Mouse (Mus musculus) intestine, embryonic 15.5 days (tissue): ENCODE measurements around the gene Ephb2. TPM values are rescaled to one million over a fixed set of nuclear protein-coding genes. Genes with fewer than 3 reads are reported as not detected.

Experiments used
- ATAC-seq: fragments of 200-750 bp; cut with Nextera tagmentation; 2 replicates; pipeline ENCODE4 v1.8.0; 2017; ENCODE audit warnings: moderate TSS enrichment, moderate library complexity
- H3K27ac ChIP-seq: fragments of 300-500 bp; sonication (generic); 2 replicates; pipeline ENCODE4 v1.5.1; 2015; ENCODE audit warnings: mild to moderate bottlenecking, inconsistent platforms
- H3K27me3 ChIP-seq: fragments of 300-500 bp; sonication (generic); replicated peaks from 2 replicates; pipeline ENCODE4 v1.6.1; 2015; ENCODE audit warnings: inconsistent platforms
- H3K36me3 ChIP-seq: fragments of 300-500 bp; sonication (generic); 2 replicates; pipeline ENCODE4 v1.6.1; 2015; ENCODE audit warnings: inconsistent platforms
- H3K4me1 ChIP-seq: fragments of 300-500 bp; sonication (generic); replicated peaks from 2 replicates; pipeline ENCODE4 v1.6.1; 2015; ENCODE audit warnings: inconsistent platforms
- H3K4me2 ChIP-seq: fragments of 300-500 bp; sonication (generic); replicated peaks from 2 replicates; pipeline ENCODE4 v1.6.1; 2015; ENCODE audit warnings: mild to moderate bottlenecking, inconsistent platforms
- H3K4me3 ChIP-seq: fragments of 300-500 bp; sonication (generic); replicated peaks from 2 replicates; pipeline ENCODE4 v1.5.1; 2015; ENCODE audit warnings: inconsistent platforms
- H3K9ac ChIP-seq: fragments of 300-500 bp; sonication (generic); 2 replicates; pipeline ENCODE4 v1.6.1; 2015; ENCODE audit warnings: inconsistent platforms
- H3K9me3 ChIP-seq: fragments of 300-500 bp; sonication (generic); 2 replicates; pipeline ENCODE4 v1.6.1; 2016; ENCODE audit warnings: inconsistent platforms
- WGBS: fragments of 180-500 bp; shearing (Covaris S2); methylation state at CpG from one replicate; pipeline ENCODE4 v1.1.7; 2015; 5-methylcytosine and 5-hydroxymethylcytosine counted together
- polyA plus RNA-seq: library from polyadenylated mRNA; unstranded; fragments of >200 nt; fragmentation: Nextera tagmentation; extraction: Ambion mirVana; gene quantifications from 2 replicates; pipeline ENCODE4 v1.2.1, GENCODE M21; 2015

The Ephb2 gene
- polyA plus RNA-seq, 1 experiment from 2014 or later = 8.2 TPM

DNA sequence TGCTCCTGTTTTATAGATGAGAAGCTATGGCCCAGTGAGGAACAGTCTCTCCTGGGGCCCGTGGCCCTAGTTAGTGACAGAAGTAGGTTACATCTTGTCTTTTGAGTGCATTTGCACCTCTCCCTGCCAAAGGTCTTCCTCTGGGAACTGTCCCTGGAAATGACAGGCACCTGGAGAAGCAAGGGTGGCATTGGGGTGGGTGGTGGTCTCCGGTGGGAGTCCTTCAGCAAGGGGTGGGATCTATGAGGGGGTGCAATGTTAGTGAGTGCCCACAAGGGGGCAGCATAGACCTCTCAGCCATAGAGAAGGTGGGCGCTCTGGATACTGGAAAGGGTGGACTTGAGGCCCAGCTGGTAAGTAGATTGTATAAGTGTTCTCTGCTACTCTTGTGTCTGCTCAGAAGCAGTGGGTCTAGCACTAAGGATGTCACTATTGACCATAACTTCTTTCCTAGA lies 184.4 kb downstream of the Ephb2 start:
- 57% methylated on average over 3 of the region's 3 CpGs for WGBS
- ATAC-seq = no peak
- peaks cover 9% of the 10 kb centered on the region for H3K4me1 ChIP-seq
- 0 out of 2 replicates have a peak, but pooled peaks cover 9% of the 10 kb centered on the region for H3K36me3 ChIP-seq
- H3K4me2 ChIP-seq = no peak overlapping the region
- no peak overlapping the region for H3K9ac ChIP-seq
- no peak overlapping the region for H3K4me3 ChIP-seq
- no peaks in the 10 kb centered on the region for H3K27me3 ChIP-seq
- no peak overlapping the region; the same call in 1 of the 2 replicates for H3K27ac ChIP-seq
- H3K9me3 ChIP-seq = no peaks in the 10 kb centered on the region

DNA sequence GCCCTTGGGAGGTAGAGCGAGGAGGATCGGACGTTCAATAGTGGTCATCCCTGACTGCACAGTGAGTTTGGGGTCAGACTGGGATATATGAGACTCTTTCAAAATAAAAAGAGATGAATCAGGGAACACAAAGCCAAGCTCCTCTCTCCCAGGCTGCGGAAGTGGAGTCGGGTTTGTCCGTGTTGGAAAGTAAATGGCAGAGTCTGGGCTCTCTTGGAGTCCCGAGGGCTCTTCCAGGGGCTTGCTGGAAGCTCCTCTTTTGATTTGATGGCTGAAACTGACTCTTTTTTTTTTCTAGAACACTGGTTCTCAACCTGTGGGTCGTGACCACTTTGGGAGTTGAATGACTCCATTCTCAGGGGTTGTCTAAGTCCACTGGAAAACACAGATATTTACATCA lies 185.5 kb downstream of the Ephb2 start:
- Histone ChIP-seq H3K27me3 (no peaks in the 10 kb centered on the region), H3K4me1 (peaks cover 9% of the 10 kb centered on the region), H3K27ac (no peak overlapping the region), H3K4me2 (no peak overlapping the region), H3K9me3 (no peaks in the 10 kb centered on the region), H3K9ac (no peak overlapping the region), H3K4me3 (no peak overlapping the region), H3K36me3 (0 out of 2 replicates have a peak, but pooled peaks cover 9% of the 10 kb centered on the region)
- no peak for ATAC-seq
- 87% methylated on average over 8 of the region's 8 CpGs for WGBS

DNA sequence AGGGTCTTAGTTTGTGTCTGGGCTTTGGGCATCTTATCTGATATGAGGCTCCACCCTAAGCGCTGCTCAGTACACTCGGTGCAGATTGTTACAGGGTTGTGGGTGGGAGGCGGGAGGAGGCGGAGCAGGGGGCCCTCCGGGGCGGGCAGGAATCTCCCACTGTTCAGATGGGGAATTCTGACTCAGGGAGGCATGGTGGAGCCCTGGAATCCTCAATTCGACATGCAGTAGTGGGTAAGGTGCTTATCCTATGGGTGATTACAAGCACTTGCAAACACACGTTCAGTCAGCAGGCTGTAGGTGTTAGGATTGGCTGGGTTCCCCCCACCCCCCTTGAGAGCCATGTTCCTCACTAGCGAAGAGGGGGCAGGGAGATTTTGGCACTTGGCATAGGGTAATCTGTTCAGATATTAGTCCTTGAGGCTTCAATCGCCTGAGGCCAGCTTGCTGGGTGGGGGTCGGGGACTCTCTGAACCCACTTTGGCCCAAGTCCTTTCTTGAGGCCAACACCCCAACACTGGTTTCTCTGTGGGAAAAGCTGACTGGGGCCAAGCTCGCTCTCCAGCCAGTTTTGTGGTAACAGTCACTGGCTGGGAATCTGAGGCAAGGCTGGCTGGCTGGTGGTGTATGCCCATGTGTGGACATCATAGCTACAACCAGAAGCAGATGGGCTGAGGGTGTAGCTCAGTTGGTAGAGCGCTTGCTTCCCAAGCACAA lies 186.2 kb downstream of the Ephb2 start:
- 39% methylated on average over 13 of the region's 13 CpGs for WGBS
- Histone ChIP-seq H3K4me3 (no peak overlapping the region), H3K4me1 (peaks cover 9% of the 10 kb centered on the region), H3K27me3 (no peaks in the 10 kb centered on the region), H3K36me3 (0 out of 2 replicates have a peak, but pooled peaks cover 5% of the 10 kb centered on the region), H3K9ac (0 out of 2 replicates have a peak overlapping the region, but pooled peaks have one; percentile 0), H3K4me2 (peak overlapping the region; percentile 46), H3K27ac (0 out of 2 replicates have a peak overlapping the region, but pooled peaks have one; percentile 44), H3K9me3 (no peaks in the 10 kb centered on the region)
- peak; percentile 72 for ATAC-seq

DNA sequence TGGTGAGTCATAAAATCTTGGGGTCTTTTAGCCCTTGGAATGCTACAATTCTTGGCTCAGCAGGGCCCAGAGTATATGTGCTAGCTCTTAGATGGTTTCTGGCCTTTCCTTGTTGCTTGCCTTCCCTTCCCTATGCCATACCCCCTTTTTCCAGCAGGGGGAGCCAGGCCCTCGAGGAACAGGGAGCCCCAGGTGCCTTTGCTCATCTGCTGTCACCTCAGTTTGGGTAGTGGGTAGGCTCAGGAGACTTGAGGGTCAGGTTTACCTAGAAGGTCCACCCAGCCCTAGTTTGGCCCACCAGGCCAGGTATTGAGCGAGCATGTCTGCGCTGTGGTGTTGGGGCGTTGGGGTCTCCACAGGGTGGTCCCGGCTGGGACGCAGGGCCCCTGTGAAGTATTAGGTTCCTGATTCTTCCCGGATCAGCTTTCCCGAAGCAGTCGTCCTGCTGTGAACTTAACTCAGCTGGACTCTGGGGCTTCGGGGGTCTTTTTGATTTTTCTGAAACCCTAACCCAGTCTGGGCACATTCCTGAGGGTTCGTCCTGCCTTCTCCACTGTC lies 186.8 kb downstream of the Ephb2 start:
- ATAC-seq = peak; percentile 66
- Histone ChIP-seq H3K27me3 (no peaks in the 10 kb centered on the region), H3K27ac (peak overlapping the region; percentile 44; the same call in 1 of the 2 replicates), H3K9me3 (no peaks in the 10 kb centered on the region), H3K36me3 (0 out of 2 replicates have a peak, but pooled peaks cover 2% of the 10 kb centered on the region), H3K4me1 (peaks cover 9% of the 10 kb centered on the region), H3K4me2 (peak overlapping the region; percentile 46), H3K4me3 (no peak overlapping the region), H3K9ac (0 out of 2 replicates have a peak overlapping the region, but pooled peaks have one; percentile 0)
- 13% methylated on average over 11 of the region's 11 CpGs for WGBS

DNA sequence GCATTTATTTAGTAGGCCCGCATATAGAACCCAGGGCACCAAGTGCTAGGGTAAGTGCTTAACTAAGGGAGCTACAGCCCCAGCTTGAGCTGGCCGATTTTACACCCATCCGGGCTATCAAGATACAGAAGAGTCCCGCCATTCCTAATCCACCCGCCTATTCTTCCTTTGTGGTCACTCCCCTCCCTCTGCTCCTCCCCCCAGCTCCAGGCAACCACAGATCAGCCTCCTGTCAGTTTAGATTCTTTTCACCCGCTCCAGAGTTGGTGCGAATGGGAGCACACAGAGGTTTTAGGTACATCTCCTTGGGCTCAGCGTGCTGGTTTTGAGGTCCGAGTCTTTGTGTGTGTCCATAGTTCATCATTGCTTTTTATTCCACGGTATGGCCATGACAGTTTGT lies 196.9 kb downstream of the Ephb2 start:
- Histone ChIP-seq H3K9me3 (no peaks in the 10 kb centered on the region), H3K4me1 (peaks cover 17% of the 10 kb centered on the region; the same call in 1 of the 2 replicates), H3K4me3 (no peak overlapping the region), H3K27me3 (peaks cover 25% of the 10 kb centered on the region), H3K9ac (no peak overlapping the region), H3K27ac (no peak overlapping the region), H3K4me2 (peak overlapping the region; percentile 25), H3K36me3 (no peaks in the 10 kb centered on the region)
- WGBS = 17% methylated on average over 10 of the region's 10 CpGs
- ATAC-seq = 0 out of 2 replicates have a peak, but pooled peaks have one; percentile 50

DNA sequence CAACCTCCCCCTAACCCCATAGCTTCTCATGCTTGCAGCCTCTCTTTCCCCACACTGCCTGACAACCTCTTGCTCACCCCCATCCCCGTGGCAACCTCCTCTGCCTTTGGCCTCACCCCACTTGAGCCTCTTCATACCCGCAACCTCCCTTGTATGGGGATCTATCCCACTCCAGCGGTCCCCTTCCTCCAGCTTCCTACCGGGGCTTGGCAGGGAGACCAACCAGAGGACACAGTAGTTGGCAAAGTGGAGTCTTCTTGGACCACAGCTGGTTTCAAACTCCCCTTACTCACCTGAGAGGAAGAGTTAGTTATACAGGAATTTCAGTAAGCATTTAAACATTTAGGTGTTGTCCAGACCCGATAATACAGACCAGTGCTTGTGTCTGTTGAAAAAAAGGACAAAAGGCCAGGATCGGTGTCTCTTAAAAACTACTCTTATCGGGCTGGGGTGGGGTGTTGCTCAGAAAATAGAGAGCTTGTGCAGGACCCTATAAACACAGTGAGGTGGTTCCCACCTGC lies 197.5 kb downstream of the Ephb2 start:
- no peaks in the 10 kb centered on the region for H3K36me3 ChIP-seq
- no peak for ATAC-seq
- no peaks in the 10 kb centered on the region for H3K9me3 ChIP-seq
- H3K4me2 ChIP-seq = peak overlapping the region; percentile 97
- no peak overlapping the region for H3K27ac ChIP-seq
- H3K4me3 ChIP-seq = 0 out of 2 replicates have a peak overlapping the region, but pooled peaks have one; percentile 54
- peaks cover 25% of the 10 kb centered on the region for H3K27me3 ChIP-seq
- WGBS = 53% methylated on average over 7 of the region's 7 CpGs
- no peak overlapping the region for H3K9ac ChIP-seq
- H3K4me1 ChIP-seq = peaks cover 17% of the 10 kb centered on the region; the same call in 1 of the 2 replicates

DNA sequence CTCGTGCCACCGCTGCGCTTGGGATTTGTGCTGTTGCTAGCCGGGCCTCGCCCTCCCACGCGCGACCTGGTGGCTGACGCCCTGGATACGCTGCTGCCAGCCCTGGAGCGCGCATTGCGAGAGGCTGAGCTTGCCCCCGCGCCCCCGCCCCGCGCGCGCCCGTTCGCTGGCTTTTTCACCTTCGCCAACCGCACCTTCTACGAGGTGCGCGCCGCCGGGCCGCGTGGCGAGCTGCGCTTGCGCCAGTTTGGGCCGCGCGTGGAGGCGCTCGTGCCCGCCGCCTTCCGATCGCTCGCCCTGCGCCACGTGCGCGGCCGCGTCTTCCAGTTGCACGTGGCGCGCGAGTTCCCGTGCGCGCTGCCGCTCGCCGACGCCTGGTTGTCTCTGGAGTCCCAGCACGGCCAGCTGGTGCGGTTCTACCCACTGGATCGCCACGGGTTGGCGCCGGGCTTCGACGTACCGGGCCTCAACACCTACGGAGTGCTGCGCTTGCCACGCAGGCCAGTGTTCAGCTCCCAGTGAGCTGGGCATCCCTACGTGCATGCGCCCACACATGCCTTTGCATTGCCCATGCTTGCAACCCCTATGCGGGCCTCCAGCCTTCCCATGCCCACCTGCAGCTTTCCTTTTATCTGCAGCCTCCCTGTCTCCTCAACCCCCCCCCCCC lies 198.1 kb downstream of the Ephb2 start:
- no peaks in the 10 kb centered on the region for H3K9me3 ChIP-seq
- no peak overlapping the region for H3K27ac ChIP-seq
- H3K4me1 ChIP-seq = peaks cover 17% of the 10 kb centered on the region; the same call in 1 of the 2 replicates
- WGBS = 1% methylated on average over 75 of the region's 76 CpGs
- no peaks in the 10 kb centered on the region for H3K36me3 ChIP-seq
- H3K9ac ChIP-seq = peak overlapping the region; percentile 47
- H3K4me2 ChIP-seq = peak overlapping the region; percentile 97
- peak overlapping the region; percentile 54 for H3K4me3 ChIP-seq
- H3K27me3 ChIP-seq = peaks cover 25% of the 10 kb centered on the region
- ATAC-seq = peak; percentile 57

DNA sequence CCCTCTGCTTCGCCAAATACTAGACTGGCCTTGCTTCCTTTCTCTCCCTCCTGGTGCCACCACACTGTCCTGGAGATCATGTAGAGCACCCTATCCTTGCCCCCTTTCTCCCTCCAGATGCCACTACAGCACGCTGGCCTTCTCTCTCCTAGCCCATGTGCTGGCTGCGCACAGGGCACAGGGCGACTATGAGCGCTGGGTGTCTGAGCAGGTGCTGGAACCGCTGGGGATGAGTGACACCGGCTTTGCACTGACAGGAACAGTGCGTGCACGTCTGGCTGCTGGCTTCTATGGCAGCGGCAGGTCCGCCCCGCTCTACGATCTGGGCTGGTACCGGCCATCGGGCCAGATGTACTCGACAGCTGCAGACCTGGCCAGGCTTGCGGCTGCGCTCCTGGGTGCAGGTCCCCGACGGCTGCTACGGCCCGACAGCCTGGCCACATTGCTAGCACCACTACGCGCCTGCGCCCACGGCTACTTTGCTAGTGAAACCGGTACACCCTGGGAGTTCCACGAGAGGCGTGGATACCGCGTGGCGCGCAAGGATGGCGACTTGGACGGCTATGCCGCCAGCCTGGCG lies 198.7 kb downstream of the Ephb2 start:
- 15% methylated on average over 37 of the region's 37 CpGs for WGBS
- H3K4me1 ChIP-seq = peaks cover 17% of the 10 kb centered on the region; the same call in 1 of the 2 replicates
- H3K9me3 ChIP-seq = no peaks in the 10 kb centered on the region
- H3K36me3 ChIP-seq = no peaks in the 10 kb centered on the region
- H3K27me3 ChIP-seq = peaks cover 25% of the 10 kb centered on the region
- peak; percentile 19; the same call in 1 of the 2 replicates for ATAC-seq
- H3K27ac ChIP-seq = no peak overlapping the region
- H3K4me2 ChIP-seq = peak overlapping the region; percentile 97
- H3K9ac ChIP-seq = peak overlapping the region; percentile 47
- peak overlapping the region; percentile 54 for H3K4me3 ChIP-seq

DNA sequence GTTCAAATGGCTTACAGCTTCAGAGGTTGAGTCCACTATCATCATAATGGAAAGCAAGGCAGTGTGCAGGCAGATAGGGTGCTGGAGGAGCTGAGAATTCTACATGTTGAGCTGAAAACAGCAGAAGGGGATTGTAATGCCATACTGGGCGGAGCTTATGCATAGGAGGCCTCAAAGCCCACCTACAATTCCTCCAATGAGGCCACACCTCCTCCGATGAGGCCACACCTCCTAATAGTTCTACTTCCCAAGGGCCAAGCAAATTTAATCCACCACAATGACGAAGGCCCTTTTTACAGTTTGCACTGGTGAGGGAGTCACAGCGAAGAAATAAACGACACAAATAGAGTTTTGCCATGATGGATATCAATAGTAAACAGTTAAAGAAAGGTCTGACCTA lies 199.3 kb downstream of the Ephb2 start:
- WGBS = 59% methylated on average over 5 of the region's 5 CpGs
- Histone ChIP-seq H3K36me3 (no peaks in the 10 kb centered on the region), H3K4me2 (no peak overlapping the region), H3K27ac (no peak overlapping the region), H3K4me3 (no peak overlapping the region), H3K9ac (no peak overlapping the region), H3K4me1 (peaks cover 17% of the 10 kb centered on the region; the same call in 1 of the 2 replicates), H3K27me3 (peaks cover 25% of the 10 kb centered on the region), H3K9me3 (no peaks in the 10 kb centered on the region)
- no peak; the same call in 1 of the 2 replicates for ATAC-seq

DNA sequence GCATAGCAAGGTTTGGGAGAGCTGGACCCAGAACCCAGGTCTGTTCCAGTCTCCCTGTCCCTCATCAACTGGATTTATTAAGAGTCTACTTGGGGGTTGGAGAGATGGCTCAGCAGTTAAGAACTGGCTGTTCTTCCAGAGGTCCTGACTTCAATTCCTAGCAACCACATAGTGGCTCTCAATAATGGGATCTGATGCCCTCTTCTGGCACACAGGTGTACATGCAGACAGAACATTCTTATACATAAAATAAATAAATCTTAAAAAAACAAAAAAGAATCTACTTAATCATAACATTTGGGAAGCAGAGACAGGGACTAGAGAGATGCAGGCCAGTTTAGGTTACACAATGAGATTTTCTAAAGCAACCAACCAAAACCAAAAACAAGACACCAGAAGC lies 199.8 kb downstream of the Ephb2 start:
- no peaks in the 10 kb centered on the region for H3K36me3 ChIP-seq
- ATAC-seq = no peak

DNA sequence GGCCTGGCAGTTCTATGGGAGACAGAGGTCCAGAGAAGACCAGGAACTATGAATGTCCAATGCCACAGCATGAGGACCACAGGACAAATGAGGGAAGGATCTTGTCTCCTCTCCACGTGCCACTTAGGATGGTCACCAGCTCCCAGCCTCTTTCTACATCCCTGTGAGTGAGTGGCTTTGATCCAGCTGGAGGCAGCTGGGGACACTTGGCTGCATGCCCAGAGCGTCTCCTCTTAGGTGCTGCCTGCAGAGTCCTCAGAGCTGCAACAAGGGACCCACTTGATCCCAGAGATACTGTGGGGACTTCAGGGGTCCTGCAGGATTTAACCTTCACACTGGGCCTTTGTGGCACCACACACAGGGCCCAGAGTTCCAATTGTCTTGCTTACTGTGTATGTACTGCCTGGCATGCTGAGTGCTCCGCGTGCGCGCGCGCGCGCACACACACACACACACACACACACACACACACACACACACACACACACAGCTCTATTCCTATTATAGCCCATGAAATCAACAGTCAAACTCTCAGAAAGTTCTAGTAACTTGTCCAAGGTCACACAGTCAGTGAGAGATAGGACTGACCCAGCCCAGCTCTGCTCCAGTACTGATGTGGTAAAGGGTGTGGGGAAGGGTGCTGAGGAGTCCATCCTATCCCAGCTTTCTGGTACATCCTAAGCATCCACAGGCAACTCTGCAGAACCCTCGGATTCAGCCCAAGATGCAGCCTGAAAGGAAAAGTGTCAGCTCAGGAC lies 204.4 kb downstream of the Ephb2 start:
- H3K27ac ChIP-seq = no peak overlapping the region
- WGBS = 82% methylated on average over 11 of the region's 11 CpGs
- ATAC-seq = no peak
- H3K4me2 ChIP-seq = no peak overlapping the region
- H3K4me3 ChIP-seq = no peak overlapping the region
- H3K4me1 ChIP-seq = no peaks in the 10 kb centered on the region
- H3K36me3 ChIP-seq = no peaks in the 10 kb centered on the region
- H3K9me3 ChIP-seq = no peaks in the 10 kb centered on the region
- peaks cover under 1% of the 10 kb centered on the region; the same call in 1 of the 2 replicates for H3K27me3 ChIP-seq
- no peak overlapping the region for H3K9ac ChIP-seq

More for the DNA sequence above, 199.8 kb downstream of the Ephb2 start:
- no peak overlapping the region for H3K4me3 ChIP-seq
- H3K4me1 ChIP-seq = peaks cover 17% of the 10 kb centered on the region; the same call in 1 of the 2 replicates
- H3K9ac ChIP-seq = no peak overlapping the region
- H3K4me2 ChIP-seq = no peak overlapping the region
- H3K27ac ChIP-seq = no peak overlapping the region
- H3K9me3 ChIP-seq = no peaks in the 10 kb centered on the region
- H3K27me3 ChIP-seq = peaks cover 25% of the 10 kb centered on the region
